Comparison of ENCODE assay signal across 11 mouse cellular contexts in the genomic region with DNA sequence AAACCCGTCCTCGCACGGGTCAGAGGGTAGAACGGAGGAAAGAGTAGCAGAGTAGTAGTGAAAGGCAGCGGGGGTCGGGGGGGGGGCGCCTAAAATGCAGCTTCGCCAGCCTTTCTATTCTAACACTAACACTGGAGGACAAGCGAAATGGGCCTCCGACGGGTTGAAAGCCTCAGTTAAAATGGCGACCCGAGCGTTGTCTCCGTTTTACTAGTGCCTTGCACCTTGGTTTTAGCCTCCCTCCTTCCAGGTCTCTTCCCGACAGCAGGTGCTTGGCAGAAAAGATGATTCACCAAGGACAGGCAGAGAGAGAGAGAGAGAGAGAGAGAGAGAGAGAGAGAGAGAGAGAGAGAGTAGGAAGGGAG. TPM values are rescaled to one million over a fixed set of nuclear protein-coding genes. Genes with fewer than 3 reads are reported as not detected.
DNase-seq lines count a peak whose midpoint lies in the region; ATAC-seq and TF ChIP-seq lines count a peak whose summit lies in the region.
"Had no signal": no experiment of that assay in that cellular context is flagged by ENCODE, and none has a peak within 500 bp of the region (broad histone marks: within the 10 kb centered on the region; RNA-seq: fewer than 3 reads in every experiment).

No protein-coding gene starts in this region.

- H3K36me3 ChIP-seq in heart, embryonic 16.5 days (ENCODE audit: control insufficient read depth, insufficient read depth) = no peaks in the 10 kb centered on the region
- no peaks in the 10 kb centered on the region for H3K36me3 ChIP-seq in forebrain, embryonic 16.5 days (ENCODE audit: control insufficient read depth, insufficient read depth)
- no peaks in the 10 kb centered on the region for H3K36me3 ChIP-seq in midbrain, embryonic 15.5 days (replicated peaks)
- H3K36me3 ChIP-seq: liver, embryonic 15.5 days; stomach, embryonic 15.5 days had no signal

- H3K4me2 ChIP-seq in heart, embryonic 16.5 days (ENCODE audit: low read depth, low read length) = 0 out of 2 replicates have a peak overlapping the region, but pooled peaks have one; percentile 3
- peak overlapping the region; percentile 44 for H3K4me2 ChIP-seq in forebrain, embryonic 16.5 days (ENCODE audit: low read length)
- peak overlapping the region; percentile 10; the same call in 1 of the 2 replicates for H3K4me2 ChIP-seq in midbrain, embryonic 15.5 days
- H3K4me2 ChIP-seq: liver, embryonic 15.5 days; stomach, embryonic 15.5 days had no signal

- H3K9ac ChIP-seq in heart, embryonic 16.5 days (ENCODE audit: low read length) = no peak overlapping the region
- H3K9ac ChIP-seq in forebrain, embryonic 16.5 days (replicated peaks; ENCODE audit: low read depth, low read length) = peak overlapping the region; percentile 18; the same call in 1 of the 2 replicates
- no peak overlapping the region for H3K9ac ChIP-seq in midbrain, embryonic 15.5 days
- H3K9ac ChIP-seq: liver, embryonic 15.5 days; stomach, embryonic 15.5 days had no signal

- H3K9me3 ChIP-seq in heart, embryonic 16.5 days (replicated peaks; ENCODE audit: control insufficient read depth, low read length) = no peaks in the 10 kb centered on the region
- H3K9me3 ChIP-seq in forebrain, embryonic 16.5 days (ENCODE audit: control insufficient read depth, low read length) = no peaks in the 10 kb centered on the region
- H3K9me3 ChIP-seq in midbrain, embryonic 15.5 days = no peaks in the 10 kb centered on the region
- H3K9me3 ChIP-seq: liver, embryonic 15.5 days; stomach, embryonic 15.5 days had no signal

- TF ChIP-seq CTCF in cerebellum, adult 2 months (IDR thresholded peaks at IDR 0.05; ENCODE audit: borderline replicate concordance, insufficient read depth, low read depth, low read length) = no peak

- H3K27ac ChIP-seq in heart, embryonic 16.5 days (ENCODE audit: low read length) = no peak overlapping the region
- H3K27ac ChIP-seq in cerebellum, adult 2 months (ENCODE audit: insufficient read depth, low read length) = peak overlapping the region; percentile 79
- peak overlapping the region; percentile 43; the same call in 1 of the 2 replicates for H3K27ac ChIP-seq in forebrain, embryonic 16.5 days (ENCODE audit: low read length)
- no peak overlapping the region; the same call in 1 of the 2 replicates for H3K27ac ChIP-seq in midbrain, embryonic 15.5 days
- H3K27ac ChIP-seq: liver, embryonic 15.5 days; stomach, embryonic 15.5 days had no signal

- ATAC-seq in heart, embryonic 16.5 days (replicated peaks; ENCODE audit: extremely low read depth, insufficient read depth, low FRiP score) = no peak
- ATAC-seq in forebrain, embryonic 16.5 days = no peak
- ATAC-seq in midbrain, embryonic 15.5 days (replicated peaks) = no peak

- peak; percentile 19; the same call in 1 of the 2 replicates for TF ChIP-seq POLR2A in cerebellum, adult 2 months (IDR thresholded peaks at IDR 0.05; ENCODE audit: borderline replicate concordance, insufficient read depth, low read length)

- H3K4me1 ChIP-seq in heart, embryonic 16.5 days (ENCODE audit: control insufficient read depth, insufficient read depth, low read length) = peaks cover 31% of the 10 kb centered on the region
- peaks cover 6% of the 10 kb centered on the region for H3K4me1 ChIP-seq in cerebellum, adult 2 months (ENCODE audit: control insufficient read depth, insufficient read depth, low read length)
- peaks cover 53% of the 10 kb centered on the region for H3K4me1 ChIP-seq in forebrain, embryonic 16.5 days (replicated peaks; ENCODE audit: control insufficient read depth, insufficient read depth, low read length)
- peaks cover 19% of the 10 kb centered on the region for H3K4me1 ChIP-seq in midbrain, embryonic 15.5 days

- 2% methylated on average over 16 of the region's 16 CpGs for WGBS in heart, embryonic 16.5 days
- WGBS in cerebellum, adult 2 months = 4% methylated on average over 16 of the region's 16 CpGs
- WGBS in forebrain, embryonic 16.5 days = 2% methylated on average over 15 of the region's 16 CpGs
- 2% methylated on average over 16 of the region's 16 CpGs for WGBS in midbrain, embryonic 15.5 days

- H3K4me3 ChIP-seq in heart, embryonic 16.5 days (ENCODE audit: low read length) = peak overlapping the region; percentile 8
- peak overlapping the region; percentile 63 for H3K4me3 ChIP-seq in cerebellum, adult 2 months (replicated peaks; ENCODE audit: insufficient read depth, low read depth, low read length)
- peak overlapping the region; percentile 34 for H3K4me3 ChIP-seq in forebrain, embryonic 16.5 days (replicated peaks; ENCODE audit: low read length)
- H3K4me3 ChIP-seq in midbrain, embryonic 15.5 days = no peak overlapping the region
- H3K4me3 ChIP-seq: liver, embryonic 15.5 days; stomach, embryonic 15.5 days had no signal

- DNase-seq in heart, postnatal 36 days = no peak
- peak; percentile 63 to 66 for DNase-seq in cerebellum, adult 2 months
- DNase-seq in left cerebral cortex, adult 11 months (ENCODE audit: low spot score) = no peak
- no peak for DNase-seq in urinary bladder, postnatal 10 days (ENCODE audit: low spot score)
- DNase-seq in layer of hippocampus, adult 11-12 months (ENCODE audit: low spot score) = no peak
- DNase-seq: kidney, adult 8-10 months had no signal

- peaks cover 95% of the 10 kb centered on the region for H3K27me3 ChIP-seq in heart, embryonic 16.5 days (ENCODE audit: control insufficient read depth, insufficient read depth, low read length)
- H3K27me3 ChIP-seq in cerebellum, adult 2 months (ENCODE audit: control insufficient read depth, insufficient read depth, low read length) = no peaks in the 10 kb centered on the region
- H3K27me3 ChIP-seq in forebrain, embryonic 16.5 days (replicated peaks; ENCODE audit: control insufficient read depth, insufficient read depth, low read length) = peaks cover 25% of the 10 kb centered on the region
- H3K27me3 ChIP-seq in midbrain, embryonic 15.5 days (replicated peaks) = peaks cover 85% of the 10 kb centered on the region

- intact Hi-C loops in heart, postnatal 36 days (cut with DNase I) = loop anchor here (5.0 kb wide), 2 partner anchors 330 to 540 kb away; a partner anchor contains a TSS

RNA-seq across cellular contexts. Expression of a gene that starts 3.9 kb away (rescaled TPM):
- not detected in 2 replicates for polyA plus RNA-seq in heart, embryonic 16.5 days (2015; fragmentation: Nextera tagmentation; extraction: Ambion mirVana)
- total RNA-seq in heart, postnatal 36 days (2021) = not detected
- polyA plus RNA-seq in cerebellum, adult 2 months (2012; rRNA removed) = 84.5 and 103 TPM in 2 replicates
- polyA plus RNA-seq in forebrain, embryonic 16.5 days (2015; fragmentation: Nextera tagmentation; extraction: Ambion mirVana) = 39.9 and 42.2 TPM in 2 replicates
- polyA plus RNA-seq in midbrain, embryonic 15.5 days (2015; fragmentation: Nextera tagmentation; extraction: Ambion mirVana) = 22.5 and 23.3 TPM in 2 replicates
- polyA plus RNA-seq: liver, embryonic 15.5 days had no signal

Comparison
In these comparisons a context has a peak if more than half of its experiments do, and no peak if none do; other contexts are left out.
1. H3K27ac ChIP-seq: peak in cerebellum, adult 2 months (single experiment) and forebrain, embryonic 16.5 days (single experiment); none in heart, embryonic 16.5 days (single experiment) and midbrain, embryonic 15.5 days (single experiment).
2. DNase-seq: peak in cerebellum, adult 2 months (2 of 2); none in heart, postnatal 36 days (0 of 2), left cerebral cortex, adult 11 months (single experiment), urinary bladder, postnatal 10 days (single experiment) and layer of hippocampus, adult 11-12 months (single experiment).
3. RNA of a gene that starts 3.9 kb away (polyA plus RNA-seq): 84.5 to 103 TPM in cerebellum, adult 2 months, 39.9 to 42.2 TPM in forebrain, embryonic 16.5 days and 22.5 to 23.3 TPM in midbrain, embryonic 15.5 days; not detected in heart, embryonic 16.5 days; every median in the first group is over 10 times any median in the second.
4. Peak in every context shown above with its lines, with median percentiles within 50 percentile points of each other: H3K4me2 ChIP-seq.